Mouse (Mus musculus) embryonic fibroblast, embryonic 13.5 days (primary cell): ENCODE results near the gene Vmn2r28.

ENCODE experiments used
- CTCF ChIP-seq: IDR thresholded peaks from 2 replicates; pipeline ENCODE4 v1.5.1; 2011; ENCODE audit warnings: mild to moderate bottlenecking, control low read depth, low read length, moderate library complexity, borderline replicate concordance; ENCODE audit not compliant: insufficient read depth
- POLR2A ChIP-seq: IDR thresholded peaks from 2 replicates; pipeline ENCODE4 v1.6.1; 2011; ENCODE audit warnings: low read depth, mild to moderate bottlenecking, control low read depth, low read length, moderate library complexity

DNA sequence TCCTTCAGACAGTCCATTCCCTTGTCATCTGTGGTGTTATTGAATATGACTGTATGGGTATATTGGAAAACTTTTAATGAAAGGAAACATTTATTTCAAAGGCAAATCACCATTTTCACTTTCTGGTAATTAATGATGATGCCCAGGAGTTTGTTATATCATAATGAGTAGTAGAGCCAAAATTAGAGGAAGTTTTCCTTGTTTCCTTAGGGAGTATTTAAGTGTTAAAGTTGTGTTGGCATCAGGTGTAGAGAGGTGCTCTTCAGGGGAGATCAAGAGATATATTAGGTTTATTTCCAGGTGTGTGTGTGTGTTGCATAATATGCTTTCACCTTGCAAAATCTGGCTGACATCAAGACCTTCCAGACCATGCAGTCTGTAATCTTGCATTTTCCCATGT lies 37.1 kb downstream of the Vmn2r28 start, which contains the start of gene Vmn1r59:
- TF ChIP-seq CTCF (no peak), POLR2A (no peak)
